Mouse (Mus musculus): Measurements from ENCODE around the gene Ednra. TPM values are rescaled to one million over a fixed set of nuclear protein-coding genes. Genes with fewer than 3 reads are reported as not detected.
"Not testable (repeated sequence)": the region's sequence is repeated elsewhere in the genome, so short reads cannot be mapped to it uniquely, and the experiment has no call there.

The Ednra gene
- polyA plus RNA-seq, 1 experiment from 2014 or later: 58.4 TPM

DNA sequence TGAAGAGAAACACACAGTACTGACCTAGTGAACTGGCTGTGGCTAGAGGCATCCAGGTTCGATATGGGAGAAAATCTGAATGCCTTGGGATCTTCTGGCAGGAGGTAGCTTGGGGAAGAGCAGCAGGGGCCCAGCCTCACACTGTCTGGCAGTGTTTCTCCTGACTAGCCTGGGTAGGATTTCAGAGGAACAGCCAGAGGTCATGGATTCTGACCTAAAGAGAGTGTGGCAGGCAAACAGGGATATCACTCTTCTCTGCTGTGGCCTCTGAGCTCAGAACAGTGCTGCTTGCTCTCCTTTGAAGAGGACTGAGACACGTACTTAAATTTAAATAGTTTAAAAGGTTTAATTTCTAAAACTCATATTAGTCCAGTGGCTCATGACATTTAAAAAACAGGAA lies 7.2 kb downstream of the Ednra start:
- peak overlapping the region; percentile 51; the same call in 1 of the 2 replicates for H3K27ac ChIP-seq
- no peaks in the 10 kb centered on the region for H3K9me3 ChIP-seq
- H3K36me3 ChIP-seq: peaks cover 14% of the 10 kb centered on the region
- peaks cover 82% of the 10 kb centered on the region for H3K4me1 ChIP-seq
- H3K4me2 ChIP-seq: peak overlapping the region; percentile 37
- 0 out of 2 replicates have a peak overlapping the region, but pooled peaks have one; percentile 11 for H3K9ac ChIP-seq
- no peaks in the 10 kb centered on the region for H3K27me3 ChIP-seq
- no peak overlapping the region for H3K4me3 ChIP-seq
- WGBS: 19% methylated on average over 2 of the region's 2 CpGs
- no peak for ATAC-seq (ENCODE audit: insufficient number of reproducible peaks, insufficient read depth, low FRiP score, low TSS enrichment, low read depth)

DNA sequence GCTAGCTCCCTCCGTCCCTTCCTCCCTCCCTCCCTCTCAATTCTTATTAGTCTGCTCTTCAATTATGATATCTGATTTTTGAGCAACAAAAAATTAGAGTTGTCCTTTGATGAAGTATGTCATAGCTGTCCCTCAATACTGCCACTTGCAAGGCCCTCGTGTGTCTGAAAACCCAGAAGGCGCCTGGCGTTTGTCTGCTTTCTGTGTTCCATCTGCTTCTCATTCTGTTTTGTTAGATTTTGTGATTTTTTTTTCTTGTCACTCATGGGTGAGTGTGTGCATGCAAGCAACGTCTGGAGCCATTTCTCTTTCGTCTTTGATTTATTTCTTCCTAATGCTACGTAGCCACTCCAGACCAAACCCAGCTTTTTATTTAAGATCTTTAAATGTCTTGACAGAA lies 9.8 kb downstream of the Ednra start:
- 31% methylated on average over 7 of the region's 7 CpGs for WGBS
- H3K9ac ChIP-seq: no peak overlapping the region
- H3K27ac ChIP-seq: peak overlapping the region; percentile 71
- no peaks in the 10 kb centered on the region for H3K9me3 ChIP-seq
- H3K27me3 ChIP-seq: no peaks in the 10 kb centered on the region
- no peak overlapping the region for H3K4me3 ChIP-seq
- H3K4me1 ChIP-seq: peaks cover 84% of the 10 kb centered on the region
- ATAC-seq (ENCODE audit: insufficient number of reproducible peaks, insufficient read depth, low FRiP score, low TSS enrichment, low read depth): no peak
- peaks cover 7% of the 10 kb centered on the region for H3K36me3 ChIP-seq
- H3K4me2 ChIP-seq: peak overlapping the region; percentile 24; the same call in 1 of the 2 replicates

DNA sequence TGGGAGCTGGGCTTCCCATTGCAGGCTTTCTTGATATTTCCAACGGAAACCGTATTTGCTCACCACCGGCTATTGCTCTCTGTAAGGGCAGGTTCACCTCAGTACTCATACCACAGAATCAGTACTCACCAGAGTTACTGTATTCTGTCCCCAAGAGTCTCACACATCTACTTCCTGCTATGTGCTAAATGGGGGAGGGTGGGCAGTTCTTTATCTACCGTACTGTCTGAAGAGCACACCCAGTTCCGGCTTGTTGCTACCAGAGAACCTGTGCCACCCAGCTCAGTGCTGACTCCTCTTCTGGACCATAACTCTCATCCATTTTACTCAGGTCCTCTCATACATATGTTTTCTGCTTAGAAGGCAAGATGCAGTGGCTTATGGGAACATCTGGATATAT lies 10.6 kb downstream of the Ednra start:
- no peak overlapping the region for H3K4me3 ChIP-seq
- H3K27ac ChIP-seq: peak overlapping the region; percentile 71
- no peaks in the 10 kb centered on the region for H3K9me3 ChIP-seq
- H3K9ac ChIP-seq: no peak overlapping the region
- no peak for ATAC-seq (ENCODE audit: insufficient number of reproducible peaks, insufficient read depth, low FRiP score, low TSS enrichment, low read depth)
- peaks cover 4% of the 10 kb centered on the region; the same call in 1 of the 2 replicates for H3K36me3 ChIP-seq
- peak overlapping the region; percentile 40 for H3K4me2 ChIP-seq
- 59% methylated on average over 5 of the region's 5 CpGs for WGBS
- H3K4me1 ChIP-seq: peaks cover 78% of the 10 kb centered on the region
- no peaks in the 10 kb centered on the region for H3K27me3 ChIP-seq

DNA sequence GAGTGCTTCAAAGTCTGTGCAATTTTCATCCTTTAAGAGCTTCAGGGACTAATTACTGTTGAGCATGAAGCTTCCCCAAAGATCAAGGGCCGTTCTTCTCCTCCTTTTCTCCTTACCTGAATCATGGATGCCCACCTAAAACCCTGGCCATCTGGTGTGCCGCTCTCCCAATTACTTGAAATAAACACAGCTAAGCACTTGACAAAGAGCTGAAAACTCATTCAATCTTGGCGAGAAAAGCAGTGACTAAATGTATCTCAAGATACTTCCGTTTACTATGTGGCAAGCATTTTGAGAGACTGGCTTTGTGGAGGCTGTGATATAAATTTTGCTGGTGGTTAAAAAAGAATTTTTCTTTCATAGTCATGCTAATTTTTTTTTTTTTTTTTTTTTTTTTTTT lies 19.5 kb downstream of the Ednra start:
- ATAC-seq (ENCODE audit: insufficient number of reproducible peaks, insufficient read depth, low FRiP score, low TSS enrichment, low read depth): no peak
- no peak overlapping the region for H3K4me3 ChIP-seq
- H3K27me3 ChIP-seq: no peaks in the 10 kb centered on the region
- WGBS: 92% methylated on average over 4 of the region's 4 CpGs
- H3K9me3 ChIP-seq: no peaks in the 10 kb centered on the region
- H3K36me3 ChIP-seq: peaks cover 10% of the 10 kb centered on the region
- no peak overlapping the region for H3K27ac ChIP-seq
- H3K4me2 ChIP-seq: no peak overlapping the region
- peaks cover 14% of the 10 kb centered on the region for H3K4me1 ChIP-seq
- H3K9ac ChIP-seq: no peak overlapping the region

DNA sequence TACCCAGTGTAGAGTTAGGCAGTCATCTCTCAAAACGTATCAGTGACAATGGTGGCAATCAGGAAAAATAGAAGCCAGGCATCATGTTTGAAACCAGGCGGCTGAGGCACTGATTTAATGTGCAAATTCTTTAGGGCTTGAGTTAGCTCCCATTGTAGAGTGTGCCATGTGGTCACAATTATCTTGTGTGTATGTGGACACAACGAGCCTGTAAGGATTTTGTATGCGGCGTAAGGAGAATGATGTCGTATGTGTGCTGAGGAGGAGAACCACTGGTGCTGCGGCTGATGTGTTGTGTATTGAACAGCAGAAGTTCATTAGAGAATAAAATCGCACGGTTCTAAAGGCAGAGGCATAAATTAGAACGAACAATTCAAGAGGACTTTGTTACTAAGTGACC lies 26.2 kb downstream of the Ednra start:
- H3K9ac ChIP-seq: no peak overlapping the region
- H3K4me3 ChIP-seq: no peak overlapping the region
- peaks cover 23% of the 10 kb centered on the region for H3K4me1 ChIP-seq
- no peaks in the 10 kb centered on the region; the same call in 1 of the 2 replicates for H3K36me3 ChIP-seq
- H3K27me3 ChIP-seq: no peaks in the 10 kb centered on the region
- H3K4me2 ChIP-seq: no peak overlapping the region
- 28% methylated on average over 10 of the region's 10 CpGs for WGBS
- H3K27ac ChIP-seq: no peak overlapping the region; the same call in 1 of the 2 replicates
- no peaks in the 10 kb centered on the region for H3K9me3 ChIP-seq
- ATAC-seq (ENCODE audit: insufficient number of reproducible peaks, insufficient read depth, low FRiP score, low TSS enrichment, low read depth): no peak

DNA sequence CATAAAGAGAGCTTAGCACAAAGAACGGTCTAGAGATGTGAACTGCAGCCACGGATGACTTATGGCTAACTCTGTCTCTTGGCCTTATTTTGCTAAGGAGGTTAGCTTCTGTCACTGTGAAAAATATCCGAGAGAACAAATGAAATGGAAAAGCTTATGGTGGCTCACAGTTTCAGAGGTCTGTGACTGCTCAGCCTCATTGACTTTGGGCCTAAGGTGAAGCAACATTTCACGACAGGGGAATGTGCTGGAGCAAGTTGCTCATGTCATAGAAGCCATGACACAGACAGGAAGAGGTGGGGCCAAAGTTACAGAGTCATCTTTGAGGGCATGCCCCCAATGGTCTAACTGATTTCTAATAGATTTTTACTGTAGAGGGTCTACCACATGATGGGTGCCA lies 28.1 kb downstream of the Ednra start:
- no peaks in the 10 kb centered on the region for H3K9me3 ChIP-seq
- H3K27ac ChIP-seq: no peak overlapping the region
- H3K4me3 ChIP-seq: no peak overlapping the region
- H3K4me2 ChIP-seq: no peak overlapping the region
- no peak for ATAC-seq (ENCODE audit: insufficient number of reproducible peaks, insufficient read depth, low FRiP score, low TSS enrichment, low read depth)
- no peaks in the 10 kb centered on the region; the same call in 1 of the 2 replicates for H3K36me3 ChIP-seq
- WGBS: 87% methylated on average over 4 of the region's 4 CpGs
- H3K27me3 ChIP-seq: no peaks in the 10 kb centered on the region
- H3K4me1 ChIP-seq: peaks cover 26% of the 10 kb centered on the region
- H3K9ac ChIP-seq: no peak overlapping the region

DNA sequence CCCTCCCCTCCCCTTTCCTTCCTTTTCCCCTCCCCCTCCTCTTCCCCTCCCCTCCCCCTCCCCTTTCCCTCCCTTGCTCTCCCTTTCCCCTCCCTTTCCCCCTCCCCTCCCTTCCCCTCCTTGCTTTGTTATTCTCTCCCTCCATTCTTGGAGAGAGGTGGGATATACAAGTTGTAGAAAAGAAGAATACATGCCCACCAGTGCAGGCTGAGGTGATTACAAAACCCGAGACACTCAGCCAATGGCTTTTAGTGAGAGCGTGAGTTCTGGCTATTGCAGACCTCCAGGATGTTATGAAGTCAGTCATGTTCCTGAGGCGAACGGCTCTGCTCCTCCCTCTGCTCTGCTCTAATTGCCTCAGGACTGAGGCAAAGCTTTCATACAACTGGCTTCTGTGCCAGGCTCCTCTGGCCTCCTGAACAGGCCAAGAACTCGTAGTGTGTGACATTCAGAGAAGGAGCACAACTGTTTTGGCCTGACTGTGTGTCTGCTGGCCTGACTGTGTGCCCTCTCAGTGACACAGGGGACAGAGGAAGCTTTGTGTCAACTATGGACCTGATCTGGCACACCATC lies 28.7 kb downstream of the Ednra start:
- Histone ChIP-seq H3K9ac (no peak overlapping the region), H3K9me3 (no peaks in the 10 kb centered on the region), H3K4me1 (peaks cover 26% of the 10 kb centered on the region), H3K36me3 (no peaks in the 10 kb centered on the region; the same call in 1 of the 2 replicates), H3K27me3 (no peaks in the 10 kb centered on the region), H3K27ac (peak overlapping the region; percentile 39; the same call in 1 of the 2 replicates), H3K4me2 (no peak overlapping the region), H3K4me3 (no peak overlapping the region)
- 31% methylated on average over 5 of the region's 5 CpGs for WGBS
- no peak for ATAC-seq (ENCODE audit: insufficient number of reproducible peaks, insufficient read depth, low FRiP score, low TSS enrichment, low read depth)

DNA sequence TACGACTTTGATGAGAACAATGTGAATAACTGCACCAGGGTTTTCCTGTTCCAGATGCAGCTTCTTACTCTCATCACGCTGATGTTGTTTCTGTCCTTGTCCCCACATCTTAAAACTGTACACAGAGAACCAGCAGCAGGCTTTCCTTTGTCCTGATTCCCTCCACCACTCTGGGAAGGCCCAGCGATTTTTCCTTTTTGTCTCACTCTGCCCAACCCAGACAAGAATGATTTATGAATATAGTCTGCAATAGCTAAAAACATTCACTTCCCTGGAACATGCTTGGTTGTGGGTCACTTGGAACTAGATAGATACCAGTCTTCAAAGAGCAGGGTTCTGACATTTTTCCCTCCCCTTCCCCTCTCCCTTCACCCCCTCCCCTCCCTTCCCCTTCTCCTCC lies 29.2 kb downstream of the Ednra start:
- H3K27me3 ChIP-seq: no peaks in the 10 kb centered on the region
- no peak for ATAC-seq (ENCODE audit: insufficient number of reproducible peaks, insufficient read depth, low FRiP score, low TSS enrichment, low read depth)
- 76% methylated on average over 3 of the region's 3 CpGs for WGBS
- H3K27ac ChIP-seq: no peak overlapping the region
- peaks cover 26% of the 10 kb centered on the region for H3K4me1 ChIP-seq
- H3K36me3 ChIP-seq: no peaks in the 10 kb centered on the region; the same call in 1 of the 2 replicates
- no peak overlapping the region for H3K9ac ChIP-seq
- no peaks in the 10 kb centered on the region for H3K9me3 ChIP-seq
- H3K4me2 ChIP-seq: no peak overlapping the region
- no peak overlapping the region for H3K4me3 ChIP-seq

DNA sequence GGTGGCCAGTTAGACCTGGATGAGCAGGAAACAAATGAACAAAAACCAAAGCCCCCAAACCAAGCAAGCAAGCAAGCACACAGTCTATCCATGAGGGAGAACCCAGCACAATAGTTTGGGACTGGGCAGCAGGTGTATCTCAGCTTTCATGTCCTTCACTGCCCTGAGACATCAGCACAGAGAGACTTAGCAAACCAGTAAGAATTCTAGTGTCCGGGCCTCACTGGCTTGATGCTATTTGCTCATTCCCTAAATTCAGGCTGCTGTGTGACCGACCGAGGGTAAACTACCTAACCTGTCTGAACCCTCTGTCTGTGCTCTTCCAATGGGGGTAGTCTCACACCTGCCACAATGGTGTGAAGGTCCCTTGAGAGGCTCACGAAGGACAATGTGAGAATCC lies 29.7 kb downstream of the Ednra start:
- H3K4me3 ChIP-seq: no peak overlapping the region
- 91% methylated on average over 4 of the region's 4 CpGs for WGBS
- no peak for ATAC-seq (ENCODE audit: insufficient number of reproducible peaks, insufficient read depth, low FRiP score, low TSS enrichment, low read depth)

DNA sequence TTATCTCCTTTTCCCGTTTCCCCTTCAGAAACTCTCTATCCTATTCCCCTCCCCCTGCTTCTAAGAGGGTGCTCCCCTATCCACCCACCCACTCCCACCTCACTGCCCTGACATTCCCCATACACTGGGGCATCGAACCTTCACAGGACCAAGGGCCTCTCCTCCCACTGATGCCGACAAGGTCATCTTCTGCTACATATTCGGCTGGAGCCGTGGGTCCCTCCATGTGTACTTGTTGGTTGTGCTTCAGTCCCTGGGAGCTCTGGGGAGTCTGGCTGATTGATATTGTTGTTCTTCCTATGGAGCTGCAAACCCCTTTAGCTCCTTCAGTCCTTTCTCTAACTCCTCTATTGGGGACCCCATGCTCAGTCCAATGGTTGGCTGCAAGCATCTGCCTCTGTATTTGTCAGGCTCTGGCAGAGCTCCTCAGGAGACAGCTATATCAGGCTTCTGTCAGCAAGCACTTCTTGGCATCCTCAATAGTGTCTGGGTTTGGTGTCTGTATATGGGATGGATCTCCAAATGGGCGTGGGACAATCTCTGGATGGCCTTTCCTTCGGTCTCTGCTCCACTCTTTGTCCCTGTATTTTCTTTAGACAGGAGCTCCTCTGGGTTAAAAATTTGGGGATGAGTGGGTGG lies 34.7 kb downstream of the Ednra start:
- not testable (repeated sequence) for H3K4me3 ChIP-seq; H3K9ac ChIP-seq; ATAC-seq (ENCODE audit: insufficient number of reproducible peaks, insufficient read depth, low FRiP score, low TSS enrichment, low read depth); H3K27ac ChIP-seq; H3K27me3 ChIP-seq; H3K4me1 ChIP-seq; H3K9me3 ChIP-seq; H3K4me2 ChIP-seq
- WGBS: 82% methylated on average over 7 of the region's 7 CpGs
- H3K36me3 ChIP-seq: peaks cover 26% of the 10 kb centered on the region

More for the DNA sequence above, 29.7 kb downstream of the Ednra start:
- no peaks in the 10 kb centered on the region for H3K27me3 ChIP-seq
- no peaks in the 10 kb centered on the region for H3K36me3 ChIP-seq
- H3K9ac ChIP-seq: no peak overlapping the region
- peaks cover 26% of the 10 kb centered on the region for H3K4me1 ChIP-seq
- no peak overlapping the region for H3K27ac ChIP-seq
- H3K9me3 ChIP-seq: no peaks in the 10 kb centered on the region
- H3K4me2 ChIP-seq: no peak overlapping the region

DNA sequence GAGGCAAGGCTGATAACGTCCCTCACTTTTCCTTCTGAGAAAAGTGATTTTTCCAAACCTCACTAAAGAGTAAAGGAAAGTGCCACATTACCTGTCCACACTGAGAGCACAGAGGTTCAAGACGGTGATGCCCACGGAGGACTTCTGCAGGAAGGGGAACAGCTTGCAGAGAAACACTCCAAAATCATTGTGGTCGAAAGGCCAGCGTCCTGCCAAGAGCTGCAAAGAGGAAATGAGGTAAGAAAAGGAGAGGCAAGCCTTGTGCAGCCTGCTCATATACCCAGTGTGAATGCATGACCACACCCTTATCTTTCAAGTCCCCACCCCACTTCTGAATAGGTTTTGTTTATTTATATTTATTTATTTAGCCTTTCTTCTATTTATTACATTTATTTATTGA lies 35.3 kb downstream of the Ednra start:
- no peak for ATAC-seq (ENCODE audit: insufficient number of reproducible peaks, insufficient read depth, low FRiP score, low TSS enrichment, low read depth)
- WGBS: 77% methylated on average over 5 of the region's 5 CpGs
- H3K27me3 ChIP-seq: no peaks in the 10 kb centered on the region

DNA sequence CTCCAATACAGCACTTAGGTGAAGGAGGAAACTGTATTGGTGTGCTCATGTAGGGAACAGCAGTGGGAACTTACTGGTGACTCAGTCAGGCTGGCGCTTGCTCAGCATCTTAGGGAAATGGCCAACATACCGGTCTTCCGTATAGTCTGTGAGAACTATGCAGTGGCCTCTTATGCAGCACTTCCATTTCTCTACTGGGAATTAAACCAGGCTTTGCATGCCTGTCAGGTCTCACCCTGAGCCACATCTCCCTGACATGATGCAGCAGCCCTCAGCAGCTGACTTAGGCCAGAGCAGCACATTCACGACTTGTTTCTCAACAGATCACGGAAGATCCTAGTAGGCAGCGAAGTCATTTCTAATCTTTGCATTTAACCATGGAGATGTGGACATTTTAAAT lies 39.9 kb downstream of the Ednra start:
- no peak for ATAC-seq (ENCODE audit: insufficient number of reproducible peaks, insufficient read depth, low FRiP score, low TSS enrichment, low read depth)
- peaks cover 29% of the 10 kb centered on the region for H3K36me3 ChIP-seq
- H3K4me1 ChIP-seq: peaks cover 28% of the 10 kb centered on the region
- H3K27ac ChIP-seq: 0 out of 2 replicates have a peak overlapping the region, but pooled peaks have one; percentile 11
- no peak overlapping the region for H3K4me2 ChIP-seq
- no peaks in the 10 kb centered on the region for H3K9me3 ChIP-seq
- WGBS: 81% methylated on average over 6 of the region's 6 CpGs
- H3K27me3 ChIP-seq: no peaks in the 10 kb centered on the region
- no peak overlapping the region for H3K9ac ChIP-seq
- no peak overlapping the region for H3K4me3 ChIP-seq

More for the DNA sequence above, 35.3 kb downstream of the Ednra start:
- Histone ChIP-seq H3K9ac (no peak overlapping the region), H3K9me3 (no peaks in the 10 kb centered on the region), H3K27ac (no peak overlapping the region), H3K36me3 (peaks cover 26% of the 10 kb centered on the region), H3K4me1 (peaks cover 13% of the 10 kb centered on the region), H3K4me2 (no peak overlapping the region), H3K4me3 (no peak overlapping the region)

Data from embryonic facial prominence, embryonic 13.5 days (tissue).